Mouse (Mus musculus): ENCODE results near the gene Ascc2. TPM values are rescaled to one million over a fixed set of nuclear protein-coding genes. Genes with fewer than 3 reads are reported as not detected.

Gene Ascc2
- polyA plus RNA-seq, 1 experiment, result 17.2 TPM

GRCm38 (mm10) chr11:4599916-4600315 lies 37.6 kb upstream of the Ascc2 start:
- Histone ChIP-seq H3K27ac (ENCODE audit: insufficient read depth, low read depth, low read length) (no peak overlapping the region), H3K4me1 (ENCODE audit: control insufficient read depth, insufficient read depth, insufficient read length, low read length) (0 out of 2 replicates have a peak, but pooled peaks cover 4% of the 10 kb centered on the region), H3K36me3 (ENCODE audit: control insufficient read depth, insufficient read depth, low read length) (no peaks in the 10 kb centered on the region), H3K27me3 (ENCODE audit: control insufficient read depth, insufficient read depth, low read length) (no peaks in the 10 kb centered on the region), H3K4me3 (ENCODE audit: low read depth, low read length) (no peak overlapping the region)
- no peak for TF ChIP-seq POLR2A (IDR thresholded peaks at IDR 0.05; ENCODE audit: low read depth, low read length)
- TF ChIP-seq CTCF (IDR thresholded peaks at IDR 0.05; ENCODE audit: extremely low read depth, insufficient read length, insufficient replicate concordance, low read depth, low read length), result no peak
- 95% methylated on average over 3 of the region's 3 CpGs for WGBS

- TF ChIP-seq CTCF (IDR thresholded peaks at IDR 0.05; ENCODE audit: extremely low read depth, insufficient read length, insufficient replicate concordance, low read depth, low read length) (no peak), POLR2A (IDR thresholded peaks at IDR 0.05; ENCODE audit: low read depth, low read length) (no peak)
- WGBS, result 89% methylated on average over 5 of the region's 5 CpGs
- no peak overlapping the region for H3K27ac ChIP-seq (ENCODE audit: insufficient read depth, low read depth, low read length)
- H3K4me1 ChIP-seq (ENCODE audit: control insufficient read depth, insufficient read depth, insufficient read length, low read length), result 0 out of 2 replicates have a peak, but pooled peaks cover 4% of the 10 kb centered on the region
- H3K27me3 ChIP-seq (ENCODE audit: control insufficient read depth, insufficient read depth, low read length), result no peaks in the 10 kb centered on the region
- H3K4me3 ChIP-seq (ENCODE audit: low read depth, low read length), result no peak overlapping the region
- H3K36me3 ChIP-seq (ENCODE audit: control insufficient read depth, insufficient read depth, low read length), result no peaks in the 10 kb centered on the region
Measured at GRCm38 (mm10) chr11:4601890-4602289, 35.7 kb upstream of the Ascc2 start.

GRCm38 (mm10) chr11:4602691-4603441 lies 34.7 kb upstream of the Ascc2 start:
- Histone ChIP-seq H3K27ac (ENCODE audit: insufficient read depth, low read depth, low read length) (no peak overlapping the region), H3K4me1 (ENCODE audit: control insufficient read depth, insufficient read depth, insufficient read length, low read length) (0 out of 2 replicates have a peak, but pooled peaks cover 4% of the 10 kb centered on the region), H3K4me3 (ENCODE audit: low read depth, low read length) (no peak overlapping the region), H3K36me3 (ENCODE audit: control insufficient read depth, insufficient read depth, low read length) (no peaks in the 10 kb centered on the region), H3K27me3 (ENCODE audit: control insufficient read depth, insufficient read depth, low read length) (no peaks in the 10 kb centered on the region)
- 22% methylated on average over 12 of the region's 12 CpGs for WGBS
- no peak for TF ChIP-seq CTCF (IDR thresholded peaks at IDR 0.05; ENCODE audit: extremely low read depth, insufficient read length, insufficient replicate concordance, low read depth, low read length)
- TF ChIP-seq POLR2A (IDR thresholded peaks at IDR 0.05; ENCODE audit: low read depth, low read length), result no peak

- 30% methylated on average over 6 of the region's 6 CpGs for WGBS
- Histone ChIP-seq H3K4me3 (ENCODE audit: low read depth, low read length) (no peak overlapping the region), H3K27me3 (ENCODE audit: control insufficient read depth, insufficient read depth, low read length) (no peaks in the 10 kb centered on the region), H3K4me1 (ENCODE audit: control insufficient read depth, insufficient read depth, insufficient read length, low read length) (0 out of 2 replicates have a peak, but pooled peaks cover 4% of the 10 kb centered on the region), H3K27ac (ENCODE audit: insufficient read depth, low read depth, low read length) (no peak overlapping the region), H3K36me3 (ENCODE audit: control insufficient read depth, insufficient read depth, low read length) (no peaks in the 10 kb centered on the region)
- TF ChIP-seq POLR2A (IDR thresholded peaks at IDR 0.05; ENCODE audit: low read depth, low read length) (no peak), CTCF (IDR thresholded peaks at IDR 0.05; ENCODE audit: extremely low read depth, insufficient read length, insufficient replicate concordance, low read depth, low read length) (no peak)
Measured at GRCm38 (mm10) chr11:4604441-4604840, 33.1 kb upstream of the Ascc2 start.

- TF ChIP-seq POLR2A (IDR thresholded peaks at IDR 0.05; ENCODE audit: low read depth, low read length) (no peak), CTCF (IDR thresholded peaks at IDR 0.05; ENCODE audit: extremely low read depth, insufficient read length, insufficient replicate concordance, low read depth, low read length) (no peak)
- Histone ChIP-seq H3K36me3 (ENCODE audit: control insufficient read depth, insufficient read depth, low read length) (no peaks in the 10 kb centered on the region), H3K27me3 (ENCODE audit: control insufficient read depth, insufficient read depth, low read length) (no peaks in the 10 kb centered on the region), H3K27ac (ENCODE audit: insufficient read depth, low read depth, low read length) (no peak overlapping the region), H3K4me3 (ENCODE audit: low read depth, low read length) (no peak overlapping the region), H3K4me1 (ENCODE audit: control insufficient read depth, insufficient read depth, insufficient read length, low read length) (0 out of 2 replicates have a peak, but pooled peaks cover 4% of the 10 kb centered on the region)
- 61% methylated on average over 7 of the region's 7 CpGs for WGBS
Measured at GRCm38 (mm10) chr11:4605414-4605813, 32.1 kb upstream of the Ascc2 start.

- Histone ChIP-seq H3K4me3 (ENCODE audit: low read depth, low read length) (no peak overlapping the region), H3K27me3 (ENCODE audit: control insufficient read depth, insufficient read depth, low read length) (no peaks in the 10 kb centered on the region)
Measured at GRCm38 (mm10) chr11:4606541-4606940, 31.0 kb upstream of the Ascc2 start.

DNA sequence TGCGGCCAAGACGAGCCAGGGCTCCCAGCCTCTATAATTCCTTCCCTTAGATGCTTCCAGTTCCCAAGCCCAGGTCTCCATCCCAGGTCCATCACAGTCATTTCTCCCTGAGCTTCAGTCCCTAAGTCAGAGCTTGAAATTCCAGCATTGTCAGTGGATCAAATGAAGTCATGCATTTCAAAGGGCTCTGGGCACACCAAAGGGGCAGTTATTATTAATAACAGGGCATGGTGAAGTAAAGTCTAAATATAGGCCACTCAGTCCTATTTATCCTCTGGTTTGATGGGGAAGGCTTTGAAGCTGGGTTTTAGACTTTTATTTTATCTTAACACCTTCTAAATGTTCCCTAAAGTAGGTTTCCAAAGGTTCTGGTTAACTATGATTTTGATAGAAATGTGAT lies 25.6 kb upstream of the Ascc2 start:
- H3K36me3 ChIP-seq (ENCODE audit: control insufficient read depth, insufficient read depth, low read length), result no peaks in the 10 kb centered on the region
- TF ChIP-seq CTCF (IDR thresholded peaks at IDR 0.05; ENCODE audit: extremely low read depth, insufficient read length, insufficient replicate concordance, low read depth, low read length) (no peak), POLR2A (IDR thresholded peaks at IDR 0.05; ENCODE audit: low read depth, low read length) (no peak)
- WGBS, result 77% methylated on average over 2 of the region's 2 CpGs
- no peaks in the 10 kb centered on the region for H3K27me3 ChIP-seq (ENCODE audit: control insufficient read depth, insufficient read depth, low read length)
- no peak overlapping the region for H3K4me3 ChIP-seq (ENCODE audit: low read depth, low read length)
- H3K27ac ChIP-seq (ENCODE audit: insufficient read depth, low read depth, low read length), result no peak overlapping the region
- H3K4me1 ChIP-seq (ENCODE audit: control insufficient read depth, insufficient read depth, insufficient read length, low read length), result no peaks in the 10 kb centered on the region

More at GRCm38 (mm10) chr11:4606541-4606940, 31.0 kb upstream of the Ascc2 start:
- TF ChIP-seq POLR2A (IDR thresholded peaks at IDR 0.05; ENCODE audit: low read depth, low read length) (no peak), CTCF (IDR thresholded peaks at IDR 0.05; ENCODE audit: extremely low read depth, insufficient read length, insufficient replicate concordance, low read depth, low read length) (no peak)
- Histone ChIP-seq H3K4me1 (ENCODE audit: control insufficient read depth, insufficient read depth, insufficient read length, low read length) (0 out of 2 replicates have a peak, but pooled peaks cover 4% of the 10 kb centered on the region), H3K36me3 (ENCODE audit: control insufficient read depth, insufficient read depth, low read length) (no peaks in the 10 kb centered on the region), H3K27ac (ENCODE audit: insufficient read depth, low read depth, low read length) (no peak overlapping the region)
- 78% methylated on average over 1 of the region's 1 CpGs for WGBS

Data from small intestine, adult 2 months (tissue).